Mouse (Mus musculus) G1E (cell line): ENCODE results near the gene Gm45716.

Experiments used
- CTCF ChIP-seq: IDR thresholded peaks from 2 replicates; pipeline ENCODE4 v1.5.1; 2012; ENCODE audit warnings: low read depth, low read length, inconsistent platforms, mixed read lengths
- GATA1 ChIP-seq: IDR thresholded peaks from 2 replicates; pipeline ENCODE4 v1.6.1; 2012; ENCODE audit warnings: borderline replicate concordance, low read length, inconsistent platforms, mixed read lengths
- POLR2AphosphoS5 ChIP-seq: IDR thresholded peaks from 2 replicates; pipeline ENCODE4 v1.6.1; 2012; ENCODE audit warnings: low read depth, low read length, inconsistent platforms; ENCODE audit not compliant: insufficient replicate concordance
- TAL1 ChIP-seq: conservative IDR thresholded peaks from 2 replicates; pipeline ENCODE4 v1.6.1; 2012; ENCODE audit warnings: low read depth, low read length, inconsistent platforms, mixed read lengths

GRCm38 (mm10) chr11:90269398-90270123, 82.1 kb downstream of the Gm45716 start:
- no peak for TF ChIP-seq CTCF
- TF ChIP-seq GATA1, result no peak
- TF ChIP-seq TAL1, result no peak
- TF ChIP-seq POLR2AphosphoS5, result no peak
